Mouse (Mus musculus) midbrain, embryonic 15.5 days (tissue): Measurements from ENCODE around the gene Robo2. TPM values are rescaled to one million over a fixed set of nuclear protein-coding genes. Genes with fewer than 3 reads are reported as not detected.
"Not testable (repeated sequence)": the region's sequence is repeated elsewhere in the genome, so short reads cannot be mapped to it uniquely, and the experiment has no call there.

ENCODE experiments used
- ATAC-seq: fragments of 200-750 bp; cut with Nextera tagmentation; replicated peaks from 2 replicates; pipeline ENCODE4 v1.8.0; 2017; ENCODE audit warnings: moderate TSS enrichment
- H3K27ac ChIP-seq: fragments of 300-500 bp; sonication (generic); 2 replicates; pipeline ENCODE4 v1.5.1; 2015; ENCODE audit warnings: mild to moderate bottlenecking, inconsistent platforms
- H3K27me3 ChIP-seq: fragments of 300-500 bp; sonication (generic); replicated peaks from 2 replicates; pipeline ENCODE4 v1.6.1; 2015; ENCODE audit warnings: inconsistent platforms
- H3K36me3 ChIP-seq: fragments of 300-500 bp; sonication (generic); replicated peaks from 2 replicates; pipeline ENCODE4 v1.6.1; 2015; ENCODE audit warnings: inconsistent platforms
- H3K4me1 ChIP-seq: fragments of 300-500 bp; sonication (generic); 2 replicates; pipeline ENCODE4 v1.6.1; 2015; ENCODE audit warnings: inconsistent platforms
- H3K4me2 ChIP-seq: fragments of 300-500 bp; sonication (generic); 2 replicates; pipeline ENCODE4 v1.6.1; 2015; ENCODE audit warnings: inconsistent platforms, mild to moderate bottlenecking, moderate library complexity
- H3K4me3 ChIP-seq: fragments of 300-500 bp; sonication (generic); 2 replicates; pipeline ENCODE4 v1.5.1; 2015; ENCODE audit warnings: mild to moderate bottlenecking, inconsistent platforms
- H3K9ac ChIP-seq: fragments of 300-500 bp; sonication (generic); 2 replicates; pipeline ENCODE4 v1.6.1; 2015; ENCODE audit warnings: mild to moderate bottlenecking, inconsistent platforms
- H3K9me3 ChIP-seq: fragments of 300-500 bp; sonication (generic); 2 replicates; pipeline ENCODE4 v1.6.1; 2016; ENCODE audit warnings: inconsistent platforms
- WGBS: fragments of 180-500 bp; shearing (Covaris S2); methylation state at CpG from one replicate; pipeline ENCODE4 v1.1.7; 2015; ENCODE audit warnings: mixed read lengths; 5-methylcytosine and 5-hydroxymethylcytosine counted together
- polyA plus RNA-seq: library from polyadenylated mRNA; unstranded; fragments of >200 nt; fragmentation: Nextera tagmentation; extraction: Ambion mirVana; gene quantifications from 2 replicates; pipeline ENCODE4 v1.2.1, GENCODE M21; 2015

Robo2 gene
- polyA plus RNA-seq, 1 experiment from 2014 or later, result 91.6 TPM

DNA sequence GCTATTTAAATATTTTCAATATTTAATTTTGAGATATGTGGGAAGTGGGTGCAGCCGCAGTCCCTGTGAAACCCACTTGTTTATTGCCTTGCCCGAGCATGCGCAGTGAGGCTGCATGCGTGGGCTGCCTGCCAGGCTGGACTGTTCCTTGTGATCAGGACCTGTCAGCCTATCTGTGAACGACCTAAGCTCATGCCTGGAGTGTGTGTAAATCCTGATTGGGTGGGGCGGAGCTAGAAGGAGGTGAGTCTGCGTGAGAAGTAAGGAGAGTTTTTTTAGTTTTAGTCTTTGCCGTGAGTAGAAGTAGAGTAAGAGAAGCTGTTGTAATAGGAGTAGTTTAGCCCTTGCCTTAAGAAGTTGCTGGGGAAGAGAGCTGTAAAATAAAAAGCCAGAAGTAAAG is 307.2 kb downstream of the Robo2 start:
- not testable (repeated sequence) for ATAC-seq, H3K9ac ChIP-seq, H3K4me1 ChIP-seq, H3K9me3 ChIP-seq, H3K27ac ChIP-seq, H3K4me2 ChIP-seq, H3K27me3 ChIP-seq, H3K4me3 ChIP-seq, H3K36me3 ChIP-seq
- WGBS, result 86% methylated on average over 8 of the region's 8 CpGs

DNA sequence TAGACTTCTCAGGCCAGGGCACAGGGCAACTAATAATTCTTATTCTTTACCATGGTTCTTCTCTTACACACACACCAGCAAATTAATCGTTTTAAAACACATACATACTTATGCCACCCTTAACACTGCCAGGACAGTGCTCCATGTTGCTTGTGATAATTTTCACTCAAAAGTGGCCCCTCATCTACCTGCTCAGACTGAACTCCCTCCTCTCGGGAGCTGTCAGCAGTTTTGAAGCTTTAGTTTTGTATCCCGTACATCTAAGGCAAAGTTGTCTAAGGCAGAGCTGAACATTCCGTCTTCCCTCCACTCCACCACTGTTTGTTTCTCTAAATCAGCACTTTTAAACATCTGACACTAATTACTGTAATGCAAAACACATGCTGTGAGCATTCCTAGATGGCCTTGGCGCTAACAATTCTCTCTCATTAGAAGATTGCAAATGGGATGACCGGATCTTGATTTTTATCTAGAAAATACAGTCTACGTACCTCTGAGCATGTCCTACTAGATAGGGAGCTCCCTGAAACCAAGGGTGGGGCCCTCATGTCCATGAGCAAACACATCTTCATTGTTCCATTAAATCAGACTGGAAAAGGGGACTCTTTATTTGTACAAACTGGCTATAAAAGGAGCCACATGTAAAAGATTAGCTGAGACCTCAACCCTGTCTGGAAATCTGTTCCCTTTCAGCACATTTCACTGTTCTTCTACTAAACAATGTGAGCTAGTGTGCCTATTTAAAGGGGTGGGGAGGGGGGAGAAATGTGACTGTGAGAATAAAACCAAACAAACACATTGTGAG is 318.4 kb downstream of the Robo2 start:
- H3K4me3 ChIP-seq, result no peak overlapping the region
- H3K9me3 ChIP-seq, result no peaks in the 10 kb centered on the region
- 73% methylated on average over 7 of the region's 7 CpGs for WGBS
- no peaks in the 10 kb centered on the region for H3K27me3 ChIP-seq
- no peak overlapping the region for H3K4me2 ChIP-seq
- H3K9ac ChIP-seq, result no peak overlapping the region
- no peaks in the 10 kb centered on the region for H3K36me3 ChIP-seq
- no peak for ATAC-seq
- no peaks in the 10 kb centered on the region for H3K4me1 ChIP-seq
- H3K27ac ChIP-seq, result no peak overlapping the region

- H3K4me1 ChIP-seq, result no peaks in the 10 kb centered on the region
- H3K4me2 ChIP-seq, result no peak overlapping the region
- no peak overlapping the region for H3K27ac ChIP-seq
- H3K9me3 ChIP-seq, result no peaks in the 10 kb centered on the region
- H3K9ac ChIP-seq, result no peak overlapping the region
- ATAC-seq, result no peak
- H3K4me3 ChIP-seq, result no peak overlapping the region
- no peaks in the 10 kb centered on the region for H3K27me3 ChIP-seq
- 68% methylated on average over 1 of the region's 1 CpGs for WGBS
- no peaks in the 10 kb centered on the region for H3K36me3 ChIP-seq
Observed at GRCm38 (mm10) chr16:74089951-74090350, 321.7 kb downstream of the Robo2 start.

GRCm38 (mm10) chr16:74084188-74084587 is 327.4 kb downstream of the Robo2 start:
- H3K27ac ChIP-seq, result no peak overlapping the region
- no peaks in the 10 kb centered on the region for H3K4me1 ChIP-seq
- H3K4me2 ChIP-seq, result no peak overlapping the region
- H3K27me3 ChIP-seq, result no peaks in the 10 kb centered on the region
- no peak overlapping the region for H3K9ac ChIP-seq
- ATAC-seq, result no peak
- 97% methylated on average over 2 of the region's 2 CpGs for WGBS
- no peak overlapping the region for H3K4me3 ChIP-seq
- no peaks in the 10 kb centered on the region for H3K9me3 ChIP-seq
- H3K36me3 ChIP-seq, result no peaks in the 10 kb centered on the region

DNA sequence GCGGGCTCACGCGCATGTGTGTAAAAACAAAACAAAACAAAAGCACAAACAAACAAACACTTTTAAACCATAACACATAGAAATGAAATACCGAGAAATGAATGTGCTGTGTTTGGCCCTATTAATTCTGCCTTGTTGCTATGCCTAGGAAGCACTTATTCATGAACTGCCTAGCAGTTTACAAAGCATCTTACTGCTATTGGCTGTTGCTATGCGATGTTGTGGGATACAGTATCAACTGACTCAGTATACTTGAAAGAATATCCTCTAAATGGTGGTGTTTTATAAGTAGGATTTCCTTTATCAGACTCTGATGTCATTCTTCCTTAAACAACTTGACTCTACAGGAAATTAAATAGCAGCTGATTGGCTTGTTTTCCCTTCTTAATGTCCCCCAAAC is 339.0 kb downstream of the Robo2 start:
- Histone ChIP-seq H3K36me3 (no peaks in the 10 kb centered on the region), H3K4me2 (no peak overlapping the region), H3K9ac (no peak overlapping the region), H3K4me3 (no peak overlapping the region), H3K9me3 (no peaks in the 10 kb centered on the region), H3K27ac (no peak overlapping the region), H3K27me3 (no peaks in the 10 kb centered on the region), H3K4me1 (0 out of 2 replicates have a peak, but pooled peaks cover 3% of the 10 kb centered on the region)
- 92% methylated on average over 5 of the region's 5 CpGs for WGBS
- ATAC-seq, result no peak

DNA sequence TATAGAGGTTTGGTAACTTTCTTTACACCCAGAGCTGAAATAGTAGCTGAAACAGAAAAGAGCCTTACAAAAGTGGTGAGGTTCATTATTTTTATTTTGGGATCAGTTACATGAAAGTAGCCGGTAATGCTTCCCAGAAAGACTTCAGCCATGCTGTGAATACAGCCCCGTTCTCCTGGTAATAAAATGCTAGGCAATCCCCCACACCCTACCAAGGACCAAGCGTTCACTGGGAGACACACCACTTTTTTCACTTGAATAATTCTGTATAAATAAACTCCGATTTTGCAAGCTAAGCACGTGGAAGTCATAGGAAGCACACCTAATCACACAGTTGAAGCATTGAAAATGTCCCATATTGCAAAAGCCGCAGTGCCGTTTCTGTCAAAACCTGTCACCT is 341.0 kb downstream of the Robo2 start:
- Histone ChIP-seq H3K27me3 (no peaks in the 10 kb centered on the region), H3K4me1 (0 out of 2 replicates have a peak, but pooled peaks cover 3% of the 10 kb centered on the region), H3K4me2 (no peak overlapping the region), H3K9me3 (no peaks in the 10 kb centered on the region), H3K9ac (no peak overlapping the region), H3K4me3 (no peak overlapping the region), H3K36me3 (no peaks in the 10 kb centered on the region), H3K27ac (peak overlapping the region; percentile 48; the same call in 1 of the 2 replicates)
- ATAC-seq, result no peak
- 51% methylated on average over 7 of the region's 7 CpGs for whole genome bisulfite sequencing

DNA sequence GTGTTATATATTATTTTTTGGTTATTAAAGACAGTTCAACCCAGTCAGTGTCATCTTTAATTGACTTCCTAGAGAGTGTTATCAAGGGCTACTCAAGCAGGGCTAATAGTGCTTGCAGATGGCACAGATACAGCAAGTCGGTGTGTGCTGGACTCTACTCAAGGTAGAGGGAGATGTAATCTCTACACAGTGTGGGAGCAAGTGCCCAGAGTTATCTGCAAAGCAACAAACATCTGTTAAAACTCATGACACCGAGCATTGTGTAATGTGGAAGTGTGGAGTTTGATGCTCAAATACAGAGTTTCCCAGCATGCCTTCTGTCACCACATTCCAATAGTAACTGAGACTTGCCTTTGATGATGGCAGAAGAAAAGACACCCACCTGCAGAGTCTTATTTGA is 345.7 kb downstream of the Robo2 start:
- H3K9me3 ChIP-seq, result no peaks in the 10 kb centered on the region
- H3K36me3 ChIP-seq, result no peaks in the 10 kb centered on the region
- no peak overlapping the region for H3K27ac ChIP-seq
- 61% methylated on average over 2 of the region's 2 CpGs for WGBS
- no peaks in the 10 kb centered on the region for H3K27me3 ChIP-seq
- H3K9ac ChIP-seq, result no peak overlapping the region
- no peaks in the 10 kb centered on the region for H3K4me1 ChIP-seq
- no peak overlapping the region for H3K4me3 ChIP-seq
- ATAC-seq, result 0 out of 2 replicates have a peak, but pooled peaks have one; percentile 11
- H3K4me2 ChIP-seq, result no peak overlapping the region

GRCm38 (mm10) chr16:74061951-74062350 is 349.7 kb downstream of the Robo2 start:
- Histone ChIP-seq H3K27ac (no peak overlapping the region), H3K4me3 (no peak overlapping the region), H3K4me2 (no peak overlapping the region), H3K9me3 (no peaks in the 10 kb centered on the region), H3K36me3 (no peaks in the 10 kb centered on the region), H3K27me3 (no peaks in the 10 kb centered on the region), H3K9ac (no peak overlapping the region), H3K4me1 (no peaks in the 10 kb centered on the region)
- ATAC-seq, result no peak

- no peaks in the 10 kb centered on the region for H3K27me3 ChIP-seq
- H3K4me2 ChIP-seq, result no peak overlapping the region
- ATAC-seq, result no peak
- H3K36me3 ChIP-seq, result no peaks in the 10 kb centered on the region
- no peaks in the 10 kb centered on the region for H3K9me3 ChIP-seq
- H3K4me3 ChIP-seq, result no peak overlapping the region
- H3K27ac ChIP-seq, result no peak overlapping the region
- H3K9ac ChIP-seq, result no peak overlapping the region
- H3K4me1 ChIP-seq, result no peaks in the 10 kb centered on the region
Observed at GRCm38 (mm10) chr16:74061479-74061878, 350.1 kb downstream of the Robo2 start.

- H3K36me3 ChIP-seq, result no peaks in the 10 kb centered on the region
- ATAC-seq, result no peak
- WGBS, result 89% methylated on average over 2 of the region's 2 CpGs
- no peaks in the 10 kb centered on the region for H3K4me1 ChIP-seq
- no peaks in the 10 kb centered on the region for H3K9me3 ChIP-seq
- no peak overlapping the region for H3K4me2 ChIP-seq
- no peaks in the 10 kb centered on the region for H3K27me3 ChIP-seq
- no peak overlapping the region for H3K4me3 ChIP-seq
- H3K9ac ChIP-seq, result no peak overlapping the region
- no peak overlapping the region for H3K27ac ChIP-seq
Observed at GRCm38 (mm10) chr16:74056886-74057285, 354.7 kb downstream of the Robo2 start.

DNA sequence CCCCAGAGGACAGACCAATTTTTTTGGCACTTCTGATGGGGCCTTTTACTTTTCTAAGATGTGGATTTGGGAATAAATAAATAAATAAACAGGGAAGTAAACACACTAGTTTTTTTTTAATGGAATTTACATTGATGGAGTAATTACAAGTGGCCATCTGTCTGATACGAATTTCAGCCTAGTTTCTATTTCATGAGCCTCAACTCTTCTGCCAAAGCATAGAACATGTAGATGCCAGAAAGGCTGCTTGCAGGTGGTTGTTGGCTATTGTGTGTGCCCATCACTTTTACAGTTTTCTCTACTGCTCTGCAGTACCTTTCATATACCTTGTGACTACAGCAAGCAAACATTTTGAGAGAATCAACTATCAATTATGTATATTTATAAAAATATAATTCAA is 355.4 kb downstream of the Robo2 start:
- WGBS, result 81% methylated on average over 1 of the region's 1 CpGs
- no peaks in the 10 kb centered on the region for H3K27me3 ChIP-seq
- no peak overlapping the region for H3K4me2 ChIP-seq
- no peak overlapping the region for H3K27ac ChIP-seq
- H3K4me1 ChIP-seq, result no peaks in the 10 kb centered on the region
- no peaks in the 10 kb centered on the region for H3K9me3 ChIP-seq
- H3K9ac ChIP-seq, result no peak overlapping the region
- H3K36me3 ChIP-seq, result no peaks in the 10 kb centered on the region
- no peak overlapping the region for H3K4me3 ChIP-seq
- ATAC-seq, result no peak

DNA sequence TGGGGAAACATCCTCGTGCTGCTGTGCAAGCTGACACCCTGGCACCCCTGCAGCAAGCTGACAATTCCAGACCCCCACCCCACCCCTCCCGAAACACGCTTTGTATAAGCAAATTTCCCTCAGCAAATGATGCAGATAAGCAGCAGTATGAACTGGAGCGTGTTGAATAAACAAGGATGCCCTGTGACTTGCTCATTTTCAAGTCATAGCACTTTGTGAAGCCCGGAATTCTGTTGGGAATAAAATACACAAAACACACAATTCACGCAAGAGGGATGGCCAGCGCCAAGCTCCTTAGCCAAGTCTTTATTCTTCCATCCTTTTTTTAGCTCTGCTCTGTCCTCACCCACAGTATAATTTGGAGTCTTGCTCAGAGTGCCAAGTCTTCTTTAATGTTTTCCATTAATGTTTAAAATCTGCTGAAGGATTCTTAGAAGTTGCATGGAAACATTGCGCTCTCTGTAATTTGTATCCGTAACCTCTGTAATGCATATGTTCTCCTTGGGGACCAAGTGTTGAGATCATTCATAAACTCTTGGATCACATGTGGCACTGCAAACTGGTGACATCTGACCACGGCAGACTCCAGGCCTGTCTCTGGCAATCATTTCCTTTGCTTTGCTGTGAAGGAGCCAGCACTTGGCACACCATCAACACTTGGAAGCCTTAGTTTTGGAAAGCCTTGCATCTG is 356.4 kb downstream of the Robo2 start:
- Histone ChIP-seq H3K27ac (no peak overlapping the region), H3K27me3 (no peaks in the 10 kb centered on the region), H3K4me3 (no peak overlapping the region), H3K36me3 (no peaks in the 10 kb centered on the region), H3K9ac (no peak overlapping the region), H3K9me3 (no peaks in the 10 kb centered on the region), H3K4me1 (no peaks in the 10 kb centered on the region), H3K4me2 (no peak overlapping the region)
- peak; percentile 64 for ATAC-seq
- WGBS, result 56% methylated on average over 10 of the region's 10 CpGs

GRCm38 (mm10) chr16:74049467-74049866 is 362.2 kb downstream of the Robo2 start:
- no peak overlapping the region for H3K9ac ChIP-seq
- no peak overlapping the region for H3K4me3 ChIP-seq
- 79% methylated on average over 5 of the region's 5 CpGs for WGBS
- H3K9me3 ChIP-seq, result no peaks in the 10 kb centered on the region
- H3K27me3 ChIP-seq, result no peaks in the 10 kb centered on the region
- no peak overlapping the region for H3K27ac ChIP-seq
- H3K4me1 ChIP-seq, result 0 out of 2 replicates have a peak, but pooled peaks cover 4% of the 10 kb centered on the region
- H3K36me3 ChIP-seq, result no peaks in the 10 kb centered on the region
- H3K4me2 ChIP-seq, result no peak overlapping the region
- no peak for ATAC-seq
